8 mouse cellular contexts compared by ENCODE assay signal in the genomic region with DNA sequence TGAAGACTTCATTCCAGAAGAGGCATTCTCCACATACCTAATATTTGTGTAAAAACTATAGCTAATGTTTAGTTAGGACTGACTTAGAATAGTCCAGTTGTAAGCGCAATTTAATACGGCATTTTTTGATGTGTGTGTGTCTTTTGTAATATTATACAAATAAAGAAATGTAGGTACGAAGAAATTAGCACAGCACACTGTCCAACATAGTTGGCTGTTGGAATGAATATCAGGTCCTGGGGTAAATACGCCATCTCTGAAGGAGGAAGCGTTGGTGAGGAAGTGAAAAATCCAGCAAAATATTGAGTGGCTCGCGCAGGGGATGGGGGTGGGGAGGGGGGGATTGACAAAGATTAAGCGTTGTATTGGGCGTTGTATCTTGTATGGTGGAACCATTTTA. TPM values are rescaled to one million over a fixed set of nuclear protein-coding genes. Genes with fewer than 3 reads are reported as not detected.
DNase-seq lines count a peak whose midpoint lies in the region; ATAC-seq and TF ChIP-seq lines count a peak whose summit lies in the region.

No protein-coding gene starts in this region.

- H3K4me1 ChIP-seq in bone marrow, adult 2 months (ENCODE audit: control insufficient read depth, insufficient read depth, low read length): no peaks in the 10 kb centered on the region; the same call in 1 of the 2 replicates
- peaks cover 12% of the 10 kb centered on the region for H3K4me1 ChIP-seq in hindbrain, embryonic 12.5 days
- peaks cover 18% of the 10 kb centered on the region for H3K4me1 ChIP-seq in midbrain, embryonic 10.5 days

- H3K4me3 ChIP-seq in bone marrow, adult 2 months (replicated peaks; ENCODE audit: control insufficient read depth, low read depth, low read length): no peak overlapping the region
- 0 out of 2 replicates have a peak overlapping the region, but pooled peaks have one; percentile 86 for H3K4me3 ChIP-seq in hindbrain, embryonic 12.5 days
- H3K4me3 ChIP-seq in midbrain, embryonic 10.5 days: peak overlapping the region; percentile 90

- WGBS in bone marrow, adult 2 months: 6% methylated on average over 9 of the region's 9 CpGs
- WGBS in hindbrain, embryonic 12.5 days: 56% methylated on average over 9 of the region's 9 CpGs
- 64% methylated on average over 9 of the region's 9 CpGs for WGBS in midbrain, embryonic 10.5 days

- no peaks in the 10 kb centered on the region for H3K36me3 ChIP-seq in hindbrain, embryonic 12.5 days
- peaks cover 8% of the 10 kb centered on the region for H3K36me3 ChIP-seq in midbrain, embryonic 10.5 days

- no peak overlapping the region for H3K9ac ChIP-seq in hindbrain, embryonic 12.5 days

- TF ChIP-seq POLR2A in bone marrow, adult 2 months (IDR thresholded peaks at IDR 0.05; ENCODE audit: borderline replicate concordance, control insufficient read depth, low read depth, low read length): no peak

- H3K27ac ChIP-seq in bone marrow, adult 2 months (ENCODE audit: control insufficient read depth, insufficient read depth, low read depth, low read length, poor library complexity): peak overlapping the region; percentile 8; the same call in 1 of the 2 replicates
- no peak overlapping the region for H3K27ac ChIP-seq in hindbrain, embryonic 12.5 days
- 0 out of 2 replicates have a peak overlapping the region, but pooled peaks have one; percentile 95 for H3K27ac ChIP-seq in midbrain, embryonic 10.5 days (replicated peaks)

- ATAC-seq in hindbrain, embryonic 12.5 days (ENCODE audit: low FRiP score): peak; percentile 46

- no peaks in the 10 kb centered on the region for H3K27me3 ChIP-seq in hindbrain, embryonic 12.5 days
- H3K27me3 ChIP-seq in midbrain, embryonic 10.5 days (ENCODE audit: low read depth, poor library complexity, severe bottlenecking): no peaks in the 10 kb centered on the region

- no peaks in the 10 kb centered on the region for H3K9me3 ChIP-seq in hindbrain, embryonic 12.5 days (replicated peaks)
- no peaks in the 10 kb centered on the region for H3K9me3 ChIP-seq in midbrain, embryonic 10.5 days (replicated peaks)

- TF ChIP-seq CTCF in bone marrow, adult 2 months (IDR thresholded peaks at IDR 0.05; ENCODE audit: control insufficient read depth, insufficient read depth, low read length): no peak

- peak; percentile 11 for DNase-seq in heart, adult 8-10 months (ENCODE audit: low spot score)
- DNase-seq in heart, postnatal 36 days: no peak
- DNase-seq in midbrain, embryonic 10.5 days (ENCODE audit: low spot score): no peak
- DNase-seq in layer of hippocampus, postnatal 36 days: no peak
- DNase-seq in adrenal gland, postnatal 14 days: no peak
- no peak for DNase-seq in right cerebral cortex, postnatal 10 days (ENCODE audit: low spot score in 2 of 2)

- H3K4me2 ChIP-seq in hindbrain, embryonic 12.5 days (replicated peaks): peak overlapping the region; percentile 31

- intact Hi-C loops in heart, postnatal 36 days (cut with DNase I): loop anchor here (1.0 to 2.0 kb wide), 3 partner anchors 16 to 836 kb away; partner anchors contain the start of genes Cpsf2 and Trip11

RNA-seq across cellular contexts. Expression of gene Atxn3, which starts 0.5 kb away (rescaled TPM):
- 1 to 10 TPM; 6.8 to 9.8 (median 9.2) TPM for total RNA-seq in heart, adult 8-10 months (2022)
- total RNA-seq in heart, postnatal 36 days (2021): 10 to 100 TPM in 1 of 2 experiments, 1 to 10 TPM in 1; 9.1 to 10.7 TPM
- polyA plus RNA-seq in bone marrow, adult 2 months (2011; ENCODE audit: insufficient read depth, insufficient read length, low replicate concordance, missing spikeins): 8.1 and 8.2 TPM in 2 replicates
- polyA plus RNA-seq in hindbrain, embryonic 12.5 days (2016; fragmentation: Nextera tagmentation; extraction: Ambion mirVana): 16.2 and 17.5 TPM in 2 replicates
- 14.4 and 16.2 TPM in 2 replicates for polyA plus RNA-seq in midbrain, embryonic 10.5 days (2016; fragmentation: Nextera tagmentation; extraction: Ambion mirVana)
- total RNA-seq in layer of hippocampus, postnatal 36 days (2021): 10 to 100 TPM; 21.9 to 22.7 TPM
- 14.6 and 23.3 TPM in 2 replicates for total RNA-seq in adrenal gland, postnatal 14 days (2021)

RNA-seq across cellular contexts. Expression of gene Cpsf2, which starts 17.2 kb away (rescaled TPM):
- total RNA-seq in heart, adult 8-10 months (2022): 10 to 100 TPM; 10.9 to 13.2 (median 12.1) TPM
- 10 to 100 TPM; 11.7 to 12.5 TPM for total RNA-seq in heart, postnatal 36 days (2021)
- polyA plus RNA-seq in bone marrow, adult 2 months (2011; ENCODE audit: insufficient read depth, insufficient read length, low replicate concordance, missing spikeins): 14.4 and 19.7 TPM in 2 replicates
- polyA plus RNA-seq in hindbrain, embryonic 12.5 days (2016; fragmentation: Nextera tagmentation; extraction: Ambion mirVana): 34.2 and 36.5 TPM in 2 replicates
- 38.9 and 39.5 TPM in 2 replicates for polyA plus RNA-seq in midbrain, embryonic 10.5 days (2016; fragmentation: Nextera tagmentation; extraction: Ambion mirVana)
- 10 to 100 TPM; 27.8 to 28.8 TPM for total RNA-seq in layer of hippocampus, postnatal 36 days (2021)
- total RNA-seq in adrenal gland, postnatal 14 days (2021): 30.5 and 31.8 TPM in 2 replicates

RNA-seq across cellular contexts. Expression of gene Trip11, which starts 45.5 kb away (rescaled TPM):
- total RNA-seq in heart, adult 8-10 months (2022): 10 to 100 TPM; 33.1 to 40.2 (median 37.6) TPM
- 10 to 100 TPM; 33.6 to 35.3 TPM for total RNA-seq in heart, postnatal 36 days (2021)
- 7.9 and 17.8 TPM in 2 replicates for polyA plus RNA-seq in bone marrow, adult 2 months (2011; ENCODE audit: insufficient read depth, insufficient read length, low replicate concordance, missing spikeins)
- polyA plus RNA-seq in hindbrain, embryonic 12.5 days (2016; fragmentation: Nextera tagmentation; extraction: Ambion mirVana): 25.7 and 28.5 TPM in 2 replicates
- polyA plus RNA-seq in midbrain, embryonic 10.5 days (2016; fragmentation: Nextera tagmentation; extraction: Ambion mirVana): 16.0 and 17.0 TPM in 2 replicates
- total RNA-seq in layer of hippocampus, postnatal 36 days (2021): 10 to 100 TPM; 33.4 to 35.2 TPM
- total RNA-seq in adrenal gland, postnatal 14 days (2021): 34.7 and 37.3 TPM in 2 replicates
